Mouse (Mus musculus) olfactory bulb, adult 2 months (tissue): ENCODE results near the gene Drd5.

Source experiments
- CTCF ChIP-seq: fragments of 200-500 bp; IDR thresholded peaks from 2 replicates; pipeline ENCODE4 v1.5.1; 2012; ENCODE audit warnings: low read depth, mild to moderate bottlenecking, low read length, moderate library complexity; ENCODE audit not compliant: insufficient read depth
- POLR2A ChIP-seq: fragments of 200-500 bp; IDR thresholded peaks from 2 replicates; pipeline ENCODE4 v1.6.1; 2012; ENCODE audit warnings: mild to moderate bottlenecking, low read depth, low read length, moderate library complexity; ENCODE audit not compliant: insufficient read depth

- TF ChIP-seq CTCF (no peak), POLR2A (no peak)
Measured at GRCm38 (mm10) chr5:38371308-38371707, 52.1 kb downstream of the Drd5 start.
